Mouse (Mus musculus) gastrocnemius, adult 8-10 months (tissue): ENCODE measurements around the gene Rbm28. TPM values are rescaled to one million over a fixed set of nuclear protein-coding genes. Genes with fewer than 3 reads are reported as not detected.

ENCODE experiments used
- DNase-seq, 2 experiments: peaks; one replicate each; pipeline ENCODE4 v3.0.0; 2022; ENCODE audit warnings: low spot score in 2 of 2
- total RNA-seq, 4 experiments: library from RNA; stranded (reverse); gene quantifications; 2 replicates each; pipeline ENCODE4 v1.2.4; 2022

Rbm28 gene
- total RNA-seq, 4 experiments from 2014 or later = 10.7 to 15.9 (median 14.8) TPM

GRCm38 (mm10) chr6:29145456-29146307, 19.1 kb downstream of the Rbm28 start:
- no peak for DNase-seq

- no peak for DNase-seq
These were observed 19.8 kb downstream of the Rbm28 start for GRCm38 (mm10) chr6:29144971-29145370.

DNA sequence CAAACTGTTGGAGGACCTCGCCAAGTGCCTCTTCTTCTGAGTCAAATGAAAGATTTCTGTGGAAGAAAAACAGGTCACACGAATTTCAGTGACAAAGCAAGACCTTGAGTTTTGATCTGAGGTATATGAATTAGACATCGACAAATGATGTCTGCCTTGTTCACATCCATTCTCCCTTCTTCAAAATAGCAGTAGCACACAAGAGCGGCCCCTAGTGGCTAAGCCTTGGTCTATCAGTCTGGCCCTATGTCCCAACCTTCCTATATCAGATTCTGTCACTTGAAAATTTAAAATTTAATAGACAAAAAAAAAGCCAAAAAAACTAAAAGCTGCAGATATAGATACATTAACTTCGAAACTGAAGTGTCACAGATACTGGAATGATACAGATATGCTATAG, 21.2 kb downstream of the Rbm28 start:
- DNase-seq = no peak

GRCm38 (mm10) chr6:29137441-29137840, 27.4 kb downstream of the Rbm28 start:
- no peak for DNase-seq

DNA sequence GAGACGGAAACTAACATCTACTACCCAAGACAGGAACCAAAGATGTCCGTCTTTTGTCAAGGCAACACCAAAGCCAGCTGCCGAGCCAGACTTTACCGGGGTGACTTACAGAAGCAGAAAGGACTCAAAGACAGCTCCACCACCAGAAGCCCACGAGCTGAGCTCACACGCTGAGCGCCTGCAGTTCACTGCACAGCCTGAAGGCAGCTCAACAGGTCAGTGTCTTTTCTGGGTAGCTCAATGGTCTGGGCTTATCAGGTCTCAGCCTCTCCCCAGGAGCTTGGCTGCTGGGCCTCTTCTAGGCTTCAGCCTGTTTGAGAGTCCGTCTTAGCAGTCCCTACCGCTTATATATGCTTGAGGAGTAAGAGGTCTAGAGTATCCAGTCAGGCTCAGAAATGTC, 31.7 kb downstream of the Rbm28 start:
- no peak for DNase-seq

DNA sequence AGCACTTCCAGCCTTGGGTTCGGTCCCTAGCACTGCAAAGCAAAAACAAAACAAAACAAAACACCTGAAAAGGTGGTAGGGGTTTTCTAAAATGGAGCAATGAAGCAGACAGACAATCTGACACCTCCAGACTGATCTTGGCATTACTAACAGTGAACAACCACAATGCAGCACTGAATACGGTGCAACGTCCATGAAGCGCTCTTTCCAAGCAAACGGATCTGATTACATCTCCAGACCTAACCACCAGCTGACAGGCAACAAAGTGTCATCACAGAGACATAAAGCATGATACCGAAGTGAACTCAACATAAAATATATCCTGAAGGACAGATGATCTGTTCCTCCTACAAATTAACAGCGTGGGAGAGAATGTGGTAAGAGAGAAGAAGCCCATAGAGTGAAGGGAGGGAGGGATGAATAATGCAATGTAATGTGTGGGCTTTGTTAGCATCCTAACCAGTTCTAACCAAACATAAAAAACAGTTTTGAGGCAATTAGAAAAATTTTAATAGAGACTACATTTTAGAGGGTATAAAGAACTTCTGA, 37.9 kb downstream of the Rbm28 start:
- no peak for DNase-seq

GRCm38 (mm10) chr6:29119990-29120389, 44.8 kb downstream of the Rbm28 start:
- no peak for DNase-seq

- DNase-seq = no peak
These were observed 45.8 kb downstream of the Rbm28 start for GRCm38 (mm10) chr6:29118963-29119362.

- no peak for DNase-seq
These were observed 46.6 kb downstream of the Rbm28 start for GRCm38 (mm10) chr6:29118231-29118630.

DNA sequence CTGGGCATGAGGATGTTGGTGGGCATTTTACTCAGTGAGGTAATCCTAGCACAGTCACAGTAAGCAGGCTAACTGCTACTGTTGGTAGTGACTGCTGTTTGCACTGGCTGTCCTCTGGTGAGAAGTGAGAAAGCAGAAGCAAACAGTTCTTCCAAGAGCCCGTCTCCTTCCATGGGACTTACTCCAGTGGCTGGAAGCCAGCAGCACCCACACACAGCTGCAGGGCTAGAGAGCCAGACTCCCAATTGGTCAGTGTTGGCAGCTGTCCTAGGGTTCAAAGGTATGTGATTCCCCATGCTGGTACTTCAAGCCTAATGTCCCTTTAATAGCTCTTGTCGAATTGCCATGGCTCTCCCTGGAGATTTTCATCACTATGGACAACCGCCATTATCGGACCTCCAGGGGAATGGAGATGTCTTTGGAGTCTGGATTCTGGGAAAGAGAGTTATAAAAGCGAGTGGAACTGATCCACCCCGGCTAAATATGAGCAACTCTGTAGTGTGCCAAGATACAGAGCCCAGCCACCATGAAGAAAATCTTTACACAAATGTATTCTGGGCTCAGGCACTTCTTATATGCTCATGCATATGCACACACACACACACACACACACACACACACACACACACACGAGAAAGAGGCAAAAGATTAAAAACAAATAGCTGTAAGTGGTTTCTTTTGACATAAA, 47.2 kb downstream of the Rbm28 start:
- DNase-seq = peak; percentile 83 to 87

DNA sequence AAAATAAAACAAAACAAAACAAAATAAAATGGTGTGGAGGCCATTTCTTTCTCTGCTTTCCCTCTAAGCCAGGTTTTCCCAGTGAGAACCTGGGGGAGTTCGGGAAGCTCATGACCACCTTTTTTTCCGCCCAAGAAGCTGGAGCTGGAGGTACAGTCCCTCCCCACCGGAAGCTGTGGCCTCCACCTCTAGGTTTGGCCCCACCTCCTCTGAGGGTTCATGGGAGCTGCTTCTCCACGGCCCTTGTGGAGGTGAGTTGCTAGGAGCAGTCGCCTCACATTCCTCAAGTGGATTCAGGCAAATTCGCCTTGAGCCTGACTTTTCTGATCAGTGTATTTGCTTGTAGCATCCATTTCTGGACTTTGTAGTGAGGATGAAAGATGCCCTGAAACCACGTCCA, 49.0 kb downstream of the Rbm28 start:
- DNase-seq = no peak

- no peak for DNase-seq
These were observed 53.3 kb downstream of the Rbm28 start for GRCm38 (mm10) chr6:29111501-29111900.

GRCm38 (mm10) chr6:29108376-29108775, 56.4 kb downstream of the Rbm28 start:
- no peak for DNase-seq

DNA sequence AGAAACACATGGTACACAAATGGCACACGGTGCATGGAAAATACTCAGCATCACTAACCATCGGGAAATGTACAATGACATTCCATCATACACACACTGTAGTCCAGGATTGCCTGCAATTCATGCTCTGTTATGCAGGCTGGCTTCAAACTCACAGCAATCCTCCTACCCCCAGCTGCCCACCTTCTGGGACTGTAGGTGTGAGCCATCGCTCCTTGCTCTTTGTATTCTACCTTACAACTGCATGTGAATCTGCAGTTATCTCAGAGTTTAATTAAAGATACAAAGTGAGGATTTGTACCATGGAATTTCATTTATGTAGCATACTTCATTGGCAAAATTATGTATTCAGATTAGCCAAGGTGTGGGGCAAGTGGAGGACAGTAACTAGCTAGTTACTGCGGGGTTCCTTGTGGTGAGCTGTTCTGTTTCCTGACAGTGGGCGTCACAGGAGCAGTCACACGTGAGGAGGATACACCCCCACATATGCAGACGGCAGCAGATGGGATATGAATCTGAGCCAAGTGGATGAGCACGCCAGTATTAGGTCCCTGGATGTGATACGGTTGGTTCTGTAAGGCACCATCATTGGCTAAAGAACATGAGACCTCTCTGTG, 63.5 kb downstream of the Rbm28 start:
- no peak for DNase-seq

GRCm38 (mm10) chr6:29100423-29100822, 64.4 kb downstream of the Rbm28 start:
- DNase-seq = no peak

- no peak for DNase-seq
These were observed 65.2 kb downstream of the Rbm28 start for GRCm38 (mm10) chr6:29099536-29100170.

DNA sequence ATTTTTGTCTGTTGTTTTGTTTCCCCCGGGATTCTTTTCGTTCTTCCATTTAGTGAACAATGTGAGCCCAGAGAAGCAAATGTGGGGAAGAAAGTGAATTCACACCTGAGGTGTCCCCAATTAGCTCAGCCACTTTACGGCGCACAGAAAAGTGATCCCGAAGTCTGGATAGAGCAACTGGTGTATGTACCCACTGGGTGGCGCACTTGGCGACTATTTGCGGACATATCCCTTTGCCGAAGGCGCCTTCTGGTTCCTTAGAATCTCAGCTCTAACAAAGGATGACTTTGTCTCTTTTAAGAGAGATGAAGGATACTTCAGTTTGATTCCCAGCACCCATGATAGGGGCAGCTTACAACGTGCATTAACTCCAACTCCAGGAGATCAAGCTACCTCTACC, 71.9 kb downstream of the Rbm28 start:
- no peak for DNase-seq

- DNase-seq = no peak
These were observed 72.6 kb downstream of the Rbm28 start for GRCm38 (mm10) chr6:29092234-29092633.

DNA sequence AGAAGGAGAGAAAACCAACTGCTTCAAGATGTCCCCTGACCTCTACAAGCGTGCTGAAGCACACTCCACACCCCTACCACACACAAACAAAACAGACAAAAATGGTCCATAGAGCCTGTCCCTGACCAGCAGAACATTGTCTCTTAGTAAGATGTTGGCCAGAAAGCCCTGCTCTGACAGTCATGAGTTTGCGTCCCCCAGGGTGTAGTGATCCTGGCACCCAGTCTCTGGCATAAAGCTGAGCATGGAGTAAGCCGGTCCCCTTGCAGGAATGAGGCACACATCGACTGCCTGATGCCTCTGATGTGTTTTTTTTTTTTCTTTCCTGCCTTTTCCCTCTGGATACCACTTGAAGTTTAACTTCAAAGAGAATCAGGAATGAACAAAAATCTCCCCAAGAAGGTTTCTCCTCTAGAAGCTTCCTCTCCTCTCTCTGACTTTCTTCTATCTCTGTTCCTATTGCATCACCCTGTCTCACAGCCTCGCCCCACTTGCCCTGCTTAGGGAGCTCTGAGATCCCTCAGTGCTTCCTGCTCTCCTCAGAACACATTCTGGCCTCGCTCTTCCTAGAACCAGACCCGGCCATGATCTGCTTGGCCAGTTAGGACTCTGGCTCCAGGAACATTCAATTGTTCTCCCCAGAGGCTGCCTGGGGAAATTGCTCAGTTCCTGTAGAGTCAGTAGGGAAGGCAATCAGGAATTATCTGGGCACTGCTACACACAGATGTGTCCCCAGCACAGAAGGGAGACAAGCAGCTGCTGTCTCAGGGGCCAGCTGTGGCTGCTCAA, 76.7 kb downstream of the Rbm28 start:
- DNase-seq = peak; percentile 51 to 59

DNA sequence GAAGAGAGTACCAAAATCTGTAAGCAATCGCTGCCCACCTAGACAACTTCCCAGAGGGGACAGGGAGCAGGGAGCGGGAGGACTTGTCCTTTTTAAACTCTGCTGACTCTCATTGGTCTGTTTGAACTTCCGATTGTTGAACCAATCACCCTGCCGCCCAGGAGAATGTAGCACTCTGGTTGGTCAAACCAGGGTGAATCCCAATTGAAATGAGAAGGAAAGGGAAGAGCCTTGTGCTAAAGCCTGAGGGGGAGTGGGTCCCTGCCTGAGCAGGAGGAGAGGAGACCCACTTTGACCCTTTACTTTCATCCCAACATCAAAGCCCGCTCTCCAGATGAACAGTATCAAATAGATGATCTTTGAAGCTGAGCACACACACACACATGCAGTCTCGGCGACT, 80.4 kb downstream of the Rbm28 start:
- DNase-seq = no peak
